Mouse (Mus musculus) 3T3-L1 (cell line): ENCODE results near the gene Slc22a20.
A peak's percentile ranks its signal among the peaks of the same experiment; 100 is the strongest.

Source experiments
- DNase-seq: peaks from one replicate; pipeline ENCODE4 v3.0.0-alpha.2; 2015; ENCODE audit warnings: low read depth, low spot score

Gene Slc22a20

GRCm38 (mm10) chr19:5990033-5990432, 4.1 kb upstream of the Slc22a20 start:
- no peak for DNase-seq

GRCm38 (mm10) chr19:5989585-5989984, 3.6 kb upstream of the Slc22a20 start:
- DNase-seq, result peak; percentile 52

GRCm38 (mm10) chr19:5988815-5989452, 3.0 kb upstream of the Slc22a20 start:
- DNase-seq, result peak; percentile 68

GRCm38 (mm10) chr19:5988027-5988814, 2.3 kb upstream of the Slc22a20 start:
- DNase-seq, result peak; percentile 82

GRCm38 (mm10) chr19:5980477-5980876, 5.5 kb downstream of the Slc22a20 start:
- no peak for DNase-seq

- DNase-seq, result peak; percentile 68
Observed at GRCm38 (mm10) chr19:5977717-5978116, 8.2 kb downstream of the Slc22a20 start.

GRCm38 (mm10) chr19:5975676-5976075, 10.3 kb downstream of the Slc22a20 start:
- DNase-seq, result no peak

- DNase-seq, result no peak
Observed at GRCm38 (mm10) chr19:5975112-5975511, 10.8 kb downstream of the Slc22a20 start.

- no peak for DNase-seq
Observed at GRCm38 (mm10) chr19:5967664-5968063, 18.3 kb downstream of the Slc22a20 start.

- no peak for DNase-seq
Observed at GRCm38 (mm10) chr19:5966786-5967185, 19.2 kb downstream of the Slc22a20 start.

GRCm38 (mm10) chr19:5965910-5966309, 20.0 kb downstream of the Slc22a20 start:
- DNase-seq, result peak; percentile 49

GRCm38 (mm10) chr19:5965280-5965679, 20.7 kb downstream of the Slc22a20 start:
- peak; percentile 97 for DNase-seq

GRCm38 (mm10) chr19:5964804-5965203, 21.1 kb downstream of the Slc22a20 start:
- no peak for DNase-seq

- DNase-seq, result peak; percentile 89
Observed at GRCm38 (mm10) chr19:5963883-5964562, 21.9 kb downstream of the Slc22a20 start, which contains the start of gene Pola2. TSS of gene Pola2 (minus strand) at chr19:5964202.

GRCm38 (mm10) chr19:5962651-5963050, 23.3 kb downstream of the Slc22a20 start:
- DNase-seq, result peak; percentile 80

- no peak for DNase-seq
Observed at GRCm38 (mm10) chr19:5957371-5957770, 28.6 kb downstream of the Slc22a20 start.

- peak; percentile 98 for DNase-seq
Observed at GRCm38 (mm10) chr19:5956685-5957084, 29.3 kb downstream of the Slc22a20 start.

GRCm38 (mm10) chr19:5955704-5956670, 30.0 kb downstream of the Slc22a20 start:
- DNase-seq, result peak; percentile 97

GRCm38 (mm10) chr19:5954936-5955335, 31.0 kb downstream of the Slc22a20 start:
- no peak for DNase-seq

GRCm38 (mm10) chr19:5954031-5954710, 31.8 kb downstream of the Slc22a20 start:
- DNase-seq, result peak; percentile 42
